In the genomic region with DNA sequence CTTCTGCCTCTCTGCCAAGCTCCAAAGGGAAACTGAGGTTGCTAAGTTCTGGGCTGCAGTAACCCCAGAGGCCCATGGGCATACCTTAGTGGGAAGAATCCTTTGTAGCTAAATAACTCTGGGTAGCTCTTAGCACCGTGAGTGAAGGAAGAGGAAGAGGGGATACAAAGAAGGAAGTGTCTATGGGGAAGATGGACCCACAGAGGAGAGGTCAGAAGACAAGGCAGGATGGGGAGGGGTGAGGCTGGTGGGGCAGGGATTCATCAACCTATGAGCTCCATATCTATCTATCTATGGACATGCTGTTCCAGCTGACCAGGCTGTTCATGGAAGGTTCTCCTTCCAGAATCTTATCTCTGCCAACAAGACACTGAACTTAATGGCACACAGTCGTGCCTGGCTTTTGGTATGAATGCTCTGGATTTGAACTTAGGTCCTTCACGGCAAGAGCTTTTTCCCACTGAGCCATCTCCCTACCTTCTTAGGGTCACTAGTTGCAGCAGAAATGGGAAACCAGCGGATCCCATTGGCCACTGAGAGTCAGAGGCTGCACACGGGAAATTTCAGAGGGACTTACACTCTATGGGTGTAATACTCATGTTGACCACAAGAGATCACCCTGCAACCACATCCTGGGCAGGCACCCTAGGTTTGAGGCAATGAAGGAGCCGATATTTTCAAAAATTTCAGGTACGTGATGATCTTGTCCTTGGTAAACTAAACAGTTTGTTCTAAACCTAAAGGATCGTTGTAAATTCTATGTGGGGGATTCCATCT, we compare ENCODE assay signal across 8 mouse cellular contexts. TPM values are rescaled to one million over a fixed set of nuclear protein-coding genes. Genes with fewer than 3 reads are reported as not detected.
DNase-seq lines count a peak whose midpoint lies in the region; ATAC-seq and TF ChIP-seq lines count a peak whose summit lies in the region.

No protein-coding gene starts in this region.

- peak; percentile 84 for DNase-seq in kidney, postnatal 0 days (ENCODE audit: low spot score)
- no peak for DNase-seq in kidney, adult 8-10 months
- peak; percentile 60 for DNase-seq in R1 (ENCODE audit: low read depth, low spot score)
- DNase-seq in forebrain, embryonic 10.5 days (ENCODE audit: extremely low spot score, low spot score) = peak; percentile 38
- peak; percentile 51 for DNase-seq in limb, embryonic 11.5 days (ENCODE audit: low spot score)
- no peak for DNase-seq in urinary bladder, postnatal 4 days (ENCODE audit: low spot score in 2 of 2)

- no peaks in the 10 kb centered on the region for H3K27me3 ChIP-seq in kidney, postnatal 0 days (ENCODE audit: insufficient read depth, low read length)
- H3K27me3 ChIP-seq in forebrain, embryonic 10.5 days (ENCODE audit: poor library complexity, severe bottlenecking) = peaks cover 77% of the 10 kb centered on the region
- no peaks in the 10 kb centered on the region for H3K27me3 ChIP-seq in limb, embryonic 11.5 days (ENCODE audit: control insufficient read depth, insufficient read depth, low read length)

- H3K4me3 ChIP-seq in kidney, postnatal 0 days (replicated peaks; ENCODE audit: low read depth, low read length) = no peak overlapping the region
- H3K4me3 ChIP-seq in forebrain, embryonic 10.5 days = no peak overlapping the region
- no peak overlapping the region for H3K4me3 ChIP-seq in limb, embryonic 11.5 days (ENCODE audit: low read depth, low read length)

- H3K4me1 ChIP-seq in kidney, postnatal 0 days (replicated peaks; ENCODE audit: insufficient read depth, low read length) = 0 out of 2 replicates have a peak, but pooled peaks cover 4% of the 10 kb centered on the region
- peaks cover 41% of the 10 kb centered on the region for H3K4me1 ChIP-seq in forebrain, embryonic 10.5 days
- peaks cover 24% of the 10 kb centered on the region for H3K4me1 ChIP-seq in limb, embryonic 11.5 days (ENCODE audit: control insufficient read depth, insufficient read depth, low read length)

- H3K9ac ChIP-seq in kidney, postnatal 0 days (ENCODE audit: low read depth, low read length) = no peak overlapping the region
- no peak overlapping the region for H3K9ac ChIP-seq in limb, embryonic 11.5 days (ENCODE audit: low read length)

- H3K4me2 ChIP-seq in kidney, postnatal 0 days (ENCODE audit: low read length) = no peak overlapping the region
- no peak overlapping the region for H3K4me2 ChIP-seq in limb, embryonic 11.5 days (ENCODE audit: low read depth, severe bottlenecking)

- WGBS in kidney, postnatal 0 days = 20% methylated on average over 8 of the region's 8 CpGs
- WGBS in forebrain, embryonic 10.5 days = 27% methylated on average over 8 of the region's 8 CpGs
- WGBS in limb, embryonic 11.5 days = 28% methylated on average over 8 of the region's 8 CpGs

- no peaks in the 10 kb centered on the region for H3K36me3 ChIP-seq in kidney, postnatal 0 days (ENCODE audit: insufficient read depth, low read length)
- H3K36me3 ChIP-seq in forebrain, embryonic 10.5 days (replicated peaks) = no peaks in the 10 kb centered on the region
- H3K36me3 ChIP-seq in limb, embryonic 11.5 days (ENCODE audit: control insufficient read depth, insufficient read depth, low read length) = no peaks in the 10 kb centered on the region

- no peak for ATAC-seq in kidney, postnatal 0 days (replicated peaks; ENCODE audit: low FRiP score, low read depth)
- ATAC-seq in CD4-positive, CD25-positive, alpha-beta regulatory T cell, adult 4 months = peak; percentile 95
- peak; percentile 58; the same call in 1 of the 2 replicates for ATAC-seq in limb, embryonic 11.5 days (ENCODE audit: insufficient number of reproducible peaks, low FRiP score, low TSS enrichment, low read depth)
- ATAC-seq in neutrophil, adult 5-6 weeks (ENCODE audit: extremely low read depth, insufficient number of reproducible peaks, low FRiP score, poor library complexity, severe bottlenecking) = peak; percentile 73

- no peaks in the 10 kb centered on the region for H3K9me3 ChIP-seq in kidney, postnatal 0 days (replicated peaks; ENCODE audit: low read length)
- H3K9me3 ChIP-seq in forebrain, embryonic 10.5 days = no peaks in the 10 kb centered on the region
- H3K9me3 ChIP-seq in limb, embryonic 11.5 days (ENCODE audit: control insufficient read depth, low read length) = no peaks in the 10 kb centered on the region

- TF ChIP-seq CTCF in kidney, postnatal 0 days (IDR thresholded peaks at IDR 0.05; ENCODE audit: low read depth) = peak; percentile 97

- no peak overlapping the region for H3K27ac ChIP-seq in kidney, postnatal 0 days
- no peak overlapping the region for H3K27ac ChIP-seq in forebrain, embryonic 10.5 days
- H3K27ac ChIP-seq in limb, embryonic 11.5 days (replicated peaks; ENCODE audit: low read depth, low read length) = no peak overlapping the region

RNA-seq across cellular contexts. Expression of gene Gadd45g, which starts 7.0 kb away (rescaled TPM):
- polyA plus RNA-seq in kidney, postnatal 0 days (2015; fragmentation: Nextera tagmentation; extraction: Ambion mirVana) = 58.0 and 60.1 TPM in 2 replicates
- polyA plus RNA-seq in CD4-positive, CD25-positive, alpha-beta regulatory T cell, adult 4 months (2017; shearing (Covaris generic)) = 10 to 100 TPM; 13.0 to 18.1 TPM
- 102 and 107 TPM in 2 replicates for polyA plus RNA-seq in forebrain, embryonic 10.5 days (2016; fragmentation: Nextera tagmentation; extraction: Ambion mirVana)
- 20.5 and 20.7 TPM in 2 replicates for polyA plus RNA-seq in limb, embryonic 11.5 days (2014; fragmentation: Nextera tagmentation; extraction: Ambion mirVana)
- 24.7 and 32.4 TPM in 2 replicates for total RNA-seq in neutrophil, adult 5-6 weeks (2017)

RNA-seq across cellular contexts. Expression of gene Sema4d, which starts 45.9 kb away (rescaled TPM):
- polyA plus RNA-seq in kidney, postnatal 0 days (2015; fragmentation: Nextera tagmentation; extraction: Ambion mirVana) = 23.8 and 24.6 TPM in 2 replicates
- polyA plus RNA-seq in CD4-positive, CD25-positive, alpha-beta regulatory T cell, adult 4 months (2017; shearing (Covaris generic)) = 100 to 1,000 TPM; 122 to 152 TPM
- polyA plus RNA-seq in forebrain, embryonic 10.5 days (2016; fragmentation: Nextera tagmentation; extraction: Ambion mirVana) = 8.0 and 8.4 TPM in 2 replicates
- polyA plus RNA-seq in limb, embryonic 11.5 days (2014; fragmentation: Nextera tagmentation; extraction: Ambion mirVana) = 5.1 and 5.3 TPM in 2 replicates
- total RNA-seq in neutrophil, adult 5-6 weeks (2017) = 125 and 131 TPM in 2 replicates

Comparison
In these comparisons a context has a peak if more than half of its experiments do, and no peak if none do; other contexts are left out.
1. DNase-seq: peak in kidney, postnatal 0 days (single experiment), R1 (single experiment), forebrain, embryonic 10.5 days (single experiment) and limb, embryonic 11.5 days (single experiment); none in kidney, adult 8-10 months (0 of 2) and urinary bladder, postnatal 4 days (0 of 2).